Mouse (Mus musculus) spleen, postnatal 14 days (tissue): ENCODE measurements around the gene Tspan18.
A peak's percentile ranks its signal among the peaks of the same experiment; 100 is the strongest.

ENCODE experiments used
- DNase-seq, 2 experiments: peaks; one replicate each; pipeline ENCODE4 v3.0.0; 2021 to 2022; ENCODE audit warnings: low spot score in 2 of 2

Gene Tspan18

DNA sequence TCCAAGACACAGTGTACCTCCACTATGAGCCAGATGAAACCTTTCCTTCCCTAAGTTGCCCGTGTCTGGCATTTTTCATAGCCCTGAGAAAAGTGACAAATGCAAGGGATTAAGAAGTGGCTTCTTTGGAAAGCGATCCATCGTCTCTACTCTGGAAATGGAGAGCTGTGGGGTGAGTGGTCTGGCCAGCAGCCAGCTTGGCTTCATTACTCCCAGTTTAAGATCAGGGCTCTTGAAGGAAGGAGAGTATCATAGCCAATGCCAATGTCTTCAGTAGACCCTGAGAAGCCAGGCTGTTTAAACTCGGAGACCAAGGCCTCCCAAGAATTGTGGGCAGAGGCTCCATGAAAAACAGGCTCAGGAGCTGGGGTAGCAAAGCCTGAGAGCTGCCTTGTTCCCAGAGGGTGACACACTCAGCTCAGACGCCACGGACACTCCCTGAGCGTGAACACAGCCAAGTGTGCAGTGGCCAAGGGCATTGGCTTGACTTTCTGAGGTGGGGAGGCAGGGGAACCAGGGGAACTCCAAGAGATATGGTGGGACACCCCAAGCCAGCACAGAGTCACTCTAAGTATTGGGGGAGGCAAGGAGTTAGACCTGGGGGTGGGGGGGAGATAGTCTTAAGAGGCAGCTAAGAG lies 115.8 kb downstream of the Tspan18 start:
- DNase-seq = no peak

- peak; percentile 50 to 68 for DNase-seq
These were observed 117.3 kb downstream of the Tspan18 start for GRCm38 (mm10) chr2:93217015-93217414.

GRCm38 (mm10) chr2:93215790-93216189 lies 118.5 kb downstream of the Tspan18 start:
- DNase-seq = no peak

DNA sequence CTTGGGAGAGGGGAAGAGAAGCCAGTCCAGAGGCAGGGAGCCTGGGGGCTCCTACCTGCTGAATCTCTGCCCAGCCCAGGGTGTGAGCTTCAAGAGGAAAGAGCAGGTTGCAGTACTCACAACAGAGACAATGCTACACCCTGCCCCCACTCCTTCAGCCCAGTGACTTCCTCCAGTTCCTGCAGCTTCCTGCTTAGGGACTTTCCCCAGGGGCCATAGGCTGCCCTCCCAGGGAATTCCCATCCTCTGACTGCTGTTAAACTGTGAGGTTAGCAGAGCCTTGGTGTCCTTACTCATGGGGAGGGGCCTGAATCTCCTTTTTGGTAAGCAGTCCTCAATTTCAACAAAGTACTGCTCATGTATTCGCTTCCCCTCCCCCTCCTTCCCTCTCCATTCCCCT lies 120.1 kb downstream of the Tspan18 start:
- no peak for DNase-seq

GRCm38 (mm10) chr2:93212865-93213264 lies 121.4 kb downstream of the Tspan18 start:
- no peak for DNase-seq

DNA sequence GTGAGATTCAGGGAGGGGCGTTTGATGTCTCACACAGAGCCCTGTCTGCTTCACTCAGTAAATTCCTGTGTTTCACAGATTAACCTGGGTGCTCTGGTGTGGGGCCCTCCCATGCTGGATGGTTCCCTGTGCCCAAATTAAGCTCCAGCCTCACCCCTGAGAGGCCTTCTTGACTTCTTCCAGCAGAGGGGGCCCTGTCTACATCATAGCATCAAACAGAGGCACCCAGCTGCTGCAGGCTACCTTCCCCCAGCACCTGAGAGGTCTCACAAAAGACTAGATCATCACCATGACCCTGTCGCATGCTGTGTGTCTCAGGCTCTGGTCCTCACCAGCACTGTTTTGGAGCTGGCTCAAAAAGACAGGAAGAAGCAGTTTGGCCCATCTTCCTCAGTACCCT lies 121.9 kb downstream of the Tspan18 start:
- no peak for DNase-seq

- no peak for DNase-seq
These were observed 128.2 kb downstream of the Tspan18 start for GRCm38 (mm10) chr2:93206126-93206525.

- DNase-seq = no peak
These were observed 129.7 kb downstream of the Tspan18 start for GRCm38 (mm10) chr2:93204571-93204970.

GRCm38 (mm10) chr2:93203682-93204081 lies 130.6 kb downstream of the Tspan18 start:
- no peak for DNase-seq

DNA sequence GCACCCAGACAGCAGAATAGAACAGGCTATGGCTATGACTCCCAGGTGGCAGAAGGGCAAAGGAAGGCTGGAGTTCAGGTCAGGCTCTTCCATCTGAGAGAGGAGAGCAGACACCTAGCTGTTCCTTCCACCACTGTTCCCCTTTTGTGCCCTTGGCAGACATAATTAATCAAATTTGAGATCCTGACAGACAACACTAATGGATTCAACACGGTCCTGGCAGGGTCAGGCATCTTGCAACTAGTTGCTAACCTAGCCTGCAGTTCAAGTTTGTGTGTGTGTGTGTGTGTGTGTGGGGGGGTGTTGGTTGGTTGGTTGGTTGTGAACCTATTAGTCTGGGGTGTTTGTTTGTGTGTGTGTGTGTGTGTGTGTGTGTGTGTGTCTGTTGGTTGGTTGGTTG lies 131.5 kb downstream of the Tspan18 start:
- no peak for DNase-seq

- no peak for DNase-seq
These were observed 132.3 kb downstream of the Tspan18 start for GRCm38 (mm10) chr2:93201997-93202396.

DNA sequence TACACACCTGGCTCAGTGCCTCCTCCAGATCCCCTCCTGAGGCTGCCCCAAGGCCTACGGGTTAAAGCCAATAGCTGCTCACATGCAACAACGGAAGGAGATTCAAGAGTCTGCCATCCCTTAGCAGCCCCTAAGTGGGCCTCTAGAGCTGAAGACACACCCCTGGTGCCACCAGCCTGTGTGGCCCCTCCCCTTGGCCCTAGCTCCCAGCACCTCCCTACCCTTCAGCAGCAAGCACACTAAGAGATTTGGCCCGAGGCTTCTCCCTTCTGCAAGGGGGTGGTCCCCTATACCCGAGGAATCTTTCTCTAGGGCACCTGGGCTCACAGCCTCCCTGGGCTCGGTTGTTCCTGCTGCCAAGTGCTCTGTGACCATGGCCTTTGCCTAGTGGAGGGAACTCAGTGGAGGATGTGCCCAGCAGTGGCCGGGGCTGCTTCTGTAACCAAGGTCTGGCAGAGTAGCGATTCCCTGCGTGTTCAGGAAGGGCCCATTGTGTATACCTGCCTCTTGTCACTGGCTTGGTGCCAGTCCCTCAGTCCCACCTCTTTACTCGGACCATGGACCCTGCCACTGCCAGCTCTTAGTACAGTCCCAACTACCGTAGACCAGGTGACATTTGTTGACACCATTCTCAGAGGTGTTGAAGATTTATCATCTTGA lies 133.5 kb downstream of the Tspan18 start:
- no peak for DNase-seq

- no peak for DNase-seq
These were observed 134.8 kb downstream of the Tspan18 start for GRCm38 (mm10) chr2:93199531-93199974.

- peak; percentile 85 to 93 for DNase-seq
These were observed 135.5 kb downstream of the Tspan18 start for GRCm38 (mm10) chr2:93198846-93199245.

DNA sequence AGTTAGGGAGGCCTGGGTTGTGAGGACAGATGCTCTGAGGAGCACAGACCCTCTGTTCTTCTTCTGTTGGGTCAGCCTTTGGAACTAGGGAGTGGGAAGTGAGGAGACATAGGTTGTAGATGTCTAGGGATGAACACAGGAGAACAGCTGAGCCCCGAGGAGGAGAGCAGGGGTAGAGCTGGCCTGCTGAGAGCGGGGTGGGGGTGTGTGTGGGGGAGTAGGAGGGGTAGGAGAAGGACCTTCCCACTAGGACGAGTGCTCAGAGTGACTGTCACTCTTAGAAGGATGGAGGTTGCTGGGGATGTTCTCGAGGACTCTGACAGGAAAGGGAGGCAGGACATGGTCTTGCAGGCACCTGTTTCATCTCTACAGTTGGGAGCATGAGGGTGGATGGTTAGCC lies 140.5 kb downstream of the Tspan18 start:
- no peak for DNase-seq

DNA sequence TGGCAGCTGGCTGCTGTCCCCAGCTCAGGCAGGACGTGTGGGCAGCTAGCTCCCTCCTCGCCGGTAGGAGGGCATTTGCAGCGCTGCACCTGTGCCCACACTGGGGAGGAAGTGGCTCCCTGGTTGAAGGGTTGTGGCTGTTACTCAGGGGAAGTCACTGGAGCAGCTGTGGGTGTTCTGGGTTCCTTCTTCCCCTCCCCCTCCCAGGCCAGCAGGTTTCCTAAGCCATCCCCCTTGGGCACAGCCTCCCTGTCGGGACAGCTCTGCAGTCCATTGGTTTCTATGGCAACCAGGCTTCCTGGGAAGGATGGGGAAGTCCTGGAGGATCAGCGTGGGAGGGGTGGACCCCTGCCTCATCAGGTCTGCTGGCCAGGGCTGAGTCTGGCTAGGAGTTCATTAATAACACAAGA lies 141.6 kb downstream of the Tspan18 start:
- peak; percentile 57 to 68 for DNase-seq

DNA sequence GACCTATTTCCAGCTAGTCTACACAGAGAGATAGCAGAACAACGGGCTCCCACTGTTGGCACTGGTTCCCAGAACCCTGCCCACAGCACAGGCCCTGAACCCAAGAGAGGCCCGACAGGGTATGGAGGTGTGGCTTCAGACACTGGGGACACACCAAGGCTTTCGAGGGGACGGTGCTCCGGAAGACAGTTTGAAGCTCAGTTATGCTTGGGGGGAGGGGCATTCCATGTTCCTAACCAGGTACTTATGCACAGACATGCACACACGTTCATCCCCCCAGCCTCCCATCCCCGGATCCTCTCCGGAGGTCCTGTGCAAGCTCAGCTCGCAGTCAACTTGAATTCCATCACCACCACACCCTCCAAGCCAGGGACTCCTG lies 142.1 kb downstream of the Tspan18 start:
- DNase-seq = peak in 1 of 2 experiments; percentile 38

GRCm38 (mm10) chr2:93191488-93192181 lies 142.7 kb downstream of the Tspan18 start:
- no peak for DNase-seq

- no peak for DNase-seq
These were observed 143.4 kb downstream of the Tspan18 start for GRCm38 (mm10) chr2:93190771-93191487.

DNA sequence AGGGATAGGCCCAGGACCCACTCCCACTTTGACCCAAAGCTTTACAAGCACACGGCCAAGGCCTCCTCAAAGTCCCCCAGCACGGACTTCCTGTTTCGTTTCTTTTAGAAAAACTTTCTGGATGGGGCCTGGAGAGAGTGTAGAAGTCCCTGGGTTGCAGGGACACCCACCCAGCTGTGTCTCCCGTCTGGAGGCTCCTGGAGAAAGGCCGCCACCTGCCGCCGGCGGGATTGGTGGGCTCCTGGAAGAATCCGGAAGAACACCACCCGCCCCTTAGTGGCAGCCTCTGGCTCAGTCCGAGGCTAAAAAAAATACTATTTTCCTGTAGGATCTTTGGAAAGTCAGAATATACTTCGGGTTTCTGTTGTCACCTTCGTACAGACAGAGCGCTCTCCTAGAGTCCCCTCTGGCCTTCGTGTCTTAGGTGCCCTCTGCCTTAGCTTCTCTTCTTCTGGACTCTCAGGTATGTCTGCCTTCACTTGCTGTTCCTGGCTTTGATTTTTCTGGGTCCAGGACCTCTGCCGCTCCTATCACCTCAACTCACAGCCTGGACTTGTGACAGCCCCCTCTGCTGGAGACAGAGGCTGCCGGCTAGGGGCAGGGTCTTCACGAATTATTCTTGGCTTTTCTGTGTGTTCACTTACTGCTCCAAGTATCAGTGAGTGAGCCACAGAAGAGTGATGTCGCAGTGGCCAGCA lies 145.4 kb downstream of the Tspan18 start:
- no peak for DNase-seq

DNA sequence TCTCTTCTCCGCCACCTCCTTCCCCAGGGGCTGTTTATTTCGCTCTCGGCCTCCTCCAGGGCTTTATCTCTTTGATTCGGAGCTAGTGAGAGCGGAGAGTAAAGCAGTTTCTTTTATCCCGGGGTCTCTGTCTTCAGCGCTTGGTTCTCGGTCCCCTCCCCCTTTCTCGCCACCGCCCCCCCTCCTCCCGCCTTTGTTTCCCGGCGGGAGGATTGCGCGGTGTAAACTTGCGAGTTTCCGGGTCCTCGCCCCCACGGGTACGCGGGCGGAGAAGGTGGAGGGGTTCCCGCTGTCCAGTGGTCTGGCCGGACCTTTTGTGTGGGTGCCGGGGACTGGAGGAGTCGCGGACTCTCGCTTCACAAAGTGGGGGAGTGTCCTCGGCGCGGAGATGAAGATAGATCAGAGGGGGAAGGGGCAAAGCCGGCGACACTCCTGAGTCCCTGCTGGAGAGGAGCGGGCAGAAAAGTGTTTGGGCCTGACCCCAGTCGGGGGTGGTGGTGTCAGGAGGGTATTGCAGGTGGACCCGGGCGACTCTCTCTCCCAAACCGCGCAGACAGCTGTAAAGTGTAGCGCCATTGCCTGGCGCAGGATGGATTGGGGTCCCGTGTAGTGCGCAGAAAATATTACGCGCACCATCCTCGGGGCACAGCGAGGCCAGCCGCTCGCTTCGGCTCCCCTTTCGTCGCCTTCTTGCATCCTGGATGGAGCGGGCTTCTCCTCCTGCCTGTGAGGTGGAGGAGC lies 146.1 kb downstream of the Tspan18 start:
- DNase-seq = no peak
